Mouse (Mus musculus): ENCODE measurements at regions not wholly inside any gene's neighbourhood (a gene's known extent, or its start where the extent isn't known, plus 50 kb on each side); places are given as distances from the start of the nearest gene placed in this dataset.

GRCm38 (mm10) chr3:144137483-144137882, 67.5 kb downstream of the Lmo4 start:
- no peak for DNase-seq (ENCODE audit: low spot score in 2 of 2)

GRCm38 (mm10) chr3:144136432-144136831, 68.6 kb downstream of the Lmo4 start:
- DNase-seq (ENCODE audit: low spot score in 2 of 2), result no peak

- no peak for DNase-seq (ENCODE audit: low spot score in 2 of 2)
Observed at GRCm38 (mm10) chr3:144135646-144136045, 69.4 kb downstream of the Lmo4 start.

- no peak for DNase-seq (ENCODE audit: low spot score in 2 of 2)
Observed at GRCm38 (mm10) chr3:144128042-144128441, 77.0 kb downstream of the Lmo4 start.

- peak; percentile 5 to 15 for DNase-seq (ENCODE audit: low spot score in 2 of 2)
Observed at GRCm38 (mm10) chr3:144124353-144124752, 80.7 kb downstream of the Lmo4 start.

- no peak for DNase-seq (ENCODE audit: low spot score in 2 of 2)
Observed at GRCm38 (mm10) chr3:144123361-144124072, 81.5 kb downstream of the Lmo4 start.

- no peak for DNase-seq (ENCODE audit: low spot score in 2 of 2)
Observed at GRCm38 (mm10) chr3:144119076-144119475, 85.9 kb downstream of the Lmo4 start.

- no peak for DNase-seq (ENCODE audit: low spot score in 2 of 2)
Observed at GRCm38 (mm10) chr3:144113672-144114645, 91.1 kb downstream of the Lmo4 start.

GRCm38 (mm10) chr3:144110331-144111080, 94.5 kb downstream of the Lmo4 start:
- no peak for DNase-seq (ENCODE audit: low spot score in 2 of 2)

GRCm38 (mm10) chr3:144109769-144110168, 95.3 kb downstream of the Lmo4 start:
- no peak for DNase-seq (ENCODE audit: low spot score in 2 of 2)

GRCm38 (mm10) chr3:144108310-144108709, 96.7 kb downstream of the Lmo4 start:
- DNase-seq (ENCODE audit: low spot score in 2 of 2), result no peak

- peak; percentile 23 to 39 for DNase-seq (ENCODE audit: low spot score in 2 of 2)
Observed at GRCm38 (mm10) chr3:144107664-144108063, 97.4 kb downstream of the Lmo4 start.

- no peak for DNase-seq (ENCODE audit: low spot score in 2 of 2)
Observed at GRCm38 (mm10) chr3:144104366-144104765, 100.7 kb downstream of the Lmo4 start.

- no peak for DNase-seq (ENCODE audit: low spot score in 2 of 2)
Observed at GRCm38 (mm10) chr3:144099444-144099843, 105.6 kb downstream of the Lmo4 start.

- no peak for DNase-seq (ENCODE audit: low spot score in 2 of 2)
Observed at GRCm38 (mm10) chr3:144098762-144099161, 106.3 kb downstream of the Lmo4 start.

- no peak for DNase-seq (ENCODE audit: low spot score in 2 of 2)
Observed at GRCm38 (mm10) chr3:144091231-144091630, 113.8 kb downstream of the Lmo4 start.

GRCm38 (mm10) chr3:144089790-144090256, 115.2 kb downstream of the Lmo4 start:
- no peak for DNase-seq (ENCODE audit: low spot score in 2 of 2)

- no peak for DNase-seq (ENCODE audit: low spot score in 2 of 2)
Observed at GRCm38 (mm10) chr3:144088261-144088884, 116.6 kb downstream of the Lmo4 start.

- no peak for DNase-seq (ENCODE audit: low spot score in 2 of 2)
Observed at GRCm38 (mm10) chr3:144087771-144088170, 117.2 kb downstream of the Lmo4 start.

- no peak for DNase-seq (ENCODE audit: low spot score in 2 of 2)
Observed at GRCm38 (mm10) chr3:144086176-144086575, 118.8 kb downstream of the Lmo4 start.

GRCm38 (mm10) chr3:144079960-144080359, 125.1 kb downstream of the Lmo4 start:
- no peak for DNase-seq (ENCODE audit: low spot score in 2 of 2)

All from right cerebral cortex, adult 2 months (tissue).